Mouse (Mus musculus): ENCODE results near the gene Dnmt3b.
"Not testable (repeated sequence)": the region's sequence is repeated elsewhere in the genome, so short reads cannot be mapped to it uniquely, and the experiment has no call there.

GRCm38 (mm10) chr2:153693413-153693812 is 44.2 kb downstream of the Dnmt3b start:
- TF ChIP-seq POLR2A (IDR thresholded peaks at IDR 0.05; ENCODE audit: low read depth, low read length); CTCF (IDR thresholded peaks at IDR 0.05; ENCODE audit: extremely low read depth, insufficient read depth, insufficient read length, insufficient replicate concordance): not testable (repeated sequence)
